Mouse (Mus musculus): ENCODE results near the gene Wwp2. TPM values are rescaled to one million over a fixed set of nuclear protein-coding genes. Genes with fewer than 3 reads are reported as not detected.

Wwp2 gene
- polyA plus RNA-seq, 1 experiment from 2014 or later, result 176 TPM

DNA sequence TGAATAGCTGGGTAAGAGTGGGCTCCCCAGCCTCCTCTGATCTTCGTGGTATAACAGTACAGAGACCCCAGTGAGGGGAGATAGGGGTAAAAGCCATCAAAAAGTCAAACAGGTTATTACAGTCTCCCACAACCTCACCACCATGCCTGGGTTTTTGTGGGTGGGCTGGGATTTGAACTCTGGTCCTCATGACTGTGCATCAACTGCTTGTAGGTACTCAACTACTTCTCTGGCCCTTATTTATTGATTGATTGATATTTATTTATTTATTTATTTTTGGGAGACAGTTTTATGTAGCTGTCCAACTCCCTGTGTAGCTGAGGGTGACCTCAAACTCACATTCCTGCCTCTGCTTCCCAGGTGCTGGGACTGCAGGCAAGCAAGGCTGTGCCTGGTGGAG lies 161.6 kb downstream of the Wwp2 start:
- Histone ChIP-seq H3K9ac (ENCODE audit: low read length) (no peak overlapping the region), H3K9me3 (ENCODE audit: control insufficient read depth, low read length) (no peaks in the 10 kb centered on the region), H3K36me3 (ENCODE audit: control insufficient read depth, insufficient read depth, low read length) (no peaks in the 10 kb centered on the region), H3K4me1 (ENCODE audit: control insufficient read depth, insufficient read depth, low read length) (no peaks in the 10 kb centered on the region), H3K27me3 (ENCODE audit: control insufficient read depth, insufficient read depth, low read length) (no peaks in the 10 kb centered on the region), H3K27ac (replicated peaks; ENCODE audit: low read depth, low read length) (no peak overlapping the region), H3K4me2 (ENCODE audit: low read depth, severe bottlenecking) (no peak overlapping the region), H3K4me3 (ENCODE audit: low read depth, low read length) (no peak overlapping the region)
- DNase-seq (ENCODE audit: low spot score) (no peak), ATAC-seq (ENCODE audit: insufficient number of reproducible peaks, low FRiP score, low TSS enrichment, low read depth) (no peak)
- WGBS, result 74% methylated on average over 1 of the region's 1 CpGs

DNA sequence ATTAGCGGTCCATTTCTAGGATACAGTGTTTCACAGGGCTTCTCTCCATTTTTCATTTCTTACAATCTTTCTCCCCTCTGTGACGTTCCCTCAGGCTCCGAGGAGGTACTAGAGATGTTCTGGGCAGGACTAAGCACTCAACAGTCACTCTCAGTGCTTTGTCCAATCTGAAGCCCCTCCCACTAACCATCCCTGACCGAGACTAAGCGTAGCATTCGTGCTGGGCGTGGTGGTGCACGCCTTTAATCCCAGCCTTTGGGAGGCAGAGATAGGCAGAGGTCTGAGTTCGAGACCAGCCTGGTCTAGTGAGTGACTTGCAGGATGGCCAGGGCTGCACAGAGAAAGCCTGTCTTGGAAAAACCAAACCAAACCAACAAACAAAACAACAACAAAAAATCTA lies 163.5 kb downstream of the Wwp2 start:
- Histone ChIP-seq H3K27me3 (ENCODE audit: control insufficient read depth, insufficient read depth, low read length) (no peaks in the 10 kb centered on the region), H3K9ac (ENCODE audit: low read length) (no peak overlapping the region), H3K4me2 (ENCODE audit: low read depth, severe bottlenecking) (no peak overlapping the region), H3K9me3 (ENCODE audit: control insufficient read depth, low read length) (no peaks in the 10 kb centered on the region), H3K36me3 (ENCODE audit: control insufficient read depth, insufficient read depth, low read length) (no peaks in the 10 kb centered on the region), H3K4me1 (ENCODE audit: control insufficient read depth, insufficient read depth, low read length) (no peaks in the 10 kb centered on the region), H3K4me3 (ENCODE audit: low read depth, low read length) (no peak overlapping the region), H3K27ac (replicated peaks; ENCODE audit: low read depth, low read length) (no peak overlapping the region)
- no peak for ATAC-seq (ENCODE audit: insufficient number of reproducible peaks, low FRiP score, low TSS enrichment, low read depth)
- 90% methylated on average over 9 of the region's 9 CpGs for WGBS
- DNase-seq (ENCODE audit: low spot score), result no peak

DNA sequence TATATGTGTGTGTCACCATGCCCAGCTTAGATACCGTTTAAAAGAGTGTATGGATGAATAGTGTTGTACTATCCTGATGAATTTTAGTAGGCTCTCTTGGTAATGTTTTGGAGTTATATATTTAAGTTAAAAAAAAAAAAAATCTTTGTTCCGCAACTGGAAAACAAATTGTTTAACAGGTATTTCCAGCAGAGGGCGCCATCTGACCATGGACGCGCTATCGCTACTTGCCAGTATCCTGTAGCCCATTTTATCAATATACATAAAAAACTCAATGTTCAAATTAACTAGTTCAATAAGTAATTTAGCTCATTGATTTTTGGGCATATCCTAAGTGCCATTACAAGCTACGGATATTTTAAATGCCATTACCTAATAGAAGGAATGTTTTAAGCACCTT lies 166.9 kb downstream of the Wwp2 start:
- peak; percentile 87 for DNase-seq (ENCODE audit: low spot score)
- Histone ChIP-seq H3K36me3 (ENCODE audit: control insufficient read depth, insufficient read depth, low read length) (no peaks in the 10 kb centered on the region), H3K9ac (ENCODE audit: low read length) (no peak overlapping the region), H3K9me3 (ENCODE audit: control insufficient read depth, low read length) (no peaks in the 10 kb centered on the region), H3K27ac (replicated peaks; ENCODE audit: low read depth, low read length) (no peak overlapping the region), H3K4me1 (ENCODE audit: control insufficient read depth, insufficient read depth, low read length) (peaks cover 4% of the 10 kb centered on the region), H3K4me3 (ENCODE audit: low read depth, low read length) (no peak overlapping the region), H3K4me2 (ENCODE audit: low read depth, severe bottlenecking) (no peak overlapping the region), H3K27me3 (ENCODE audit: control insufficient read depth, insufficient read depth, low read length) (no peaks in the 10 kb centered on the region)
- 5% methylated on average over 7 of the region's 7 CpGs for WGBS
- no peak for ATAC-seq (ENCODE audit: insufficient number of reproducible peaks, low FRiP score, low TSS enrichment, low read depth)

MicroRNA genes within 50 kb of the gene (microRNA counts, 519-probe panel; counts per million panel counts)
- 5,221 counts per million, percentile 85 among the panel's probes with 10 or more counts for microRNA mmu-miR-140

Small RNA genes within 50 kb of the gene (microRNA-seq; reads per million reads assigned to microRNA genes)
- 13,638 reads per million, percentile 96 among the genes with 10 or more reads in this experiment for gene Mir140

Other genes starting within 250 kb of the Wwp2 start
- 13.0 and 15.3 TPM in 2 replicates for gene Nfat5, start 142.9 kb upstream of the Wwp2 start, polyA plus RNA-seq (2014; fragmentation: Nextera tagmentation; extraction: Ambion mirVana)
- gene Nqo1, start 33.2 kb upstream of the Wwp2 start, polyA plus RNA-seq (2014; fragmentation: Nextera tagmentation; extraction: Ambion mirVana), result 19.5 and 21.5 TPM in 2 replicates
- gene Nob1, start 11.3 kb upstream of the Wwp2 start, polyA plus RNA-seq (2014; fragmentation: Nextera tagmentation; extraction: Ambion mirVana), result 94.9 and 103 TPM in 2 replicates
- 409 and 415 TPM in 2 replicates for gene Psmd7, start 152.1 kb downstream of the Wwp2 start, polyA plus RNA-seq (2014; fragmentation: Nextera tagmentation; extraction: Ambion mirVana)

Measured in limb, embryonic 11.5 days (tissue).